Mouse (Mus musculus) bone marrow, adult 2 months (tissue): ENCODE measurements around the gene Ap3m1. TPM values are rescaled to one million over a fixed set of nuclear protein-coding genes. Genes with fewer than 3 reads are reported as not detected.

Experiments used
- H3K27ac ChIP-seq: fragments of 200-500 bp; 2 replicates; pipeline ENCODE4 v1.5.1; 2012; ENCODE audit warnings: low read depth, mild to moderate bottlenecking, control low read depth, inconsistent platforms, low read length; ENCODE audit not compliant: control insufficient read depth, poor library complexity, insufficient read depth
- H3K4me1 ChIP-seq: fragments of 200-500 bp; 2 replicates; pipeline ENCODE4 v1.6.1; 2011; ENCODE audit warnings: low read length; ENCODE audit not compliant: control insufficient read depth, insufficient read depth
- H3K4me3 ChIP-seq: fragments of 200-500 bp; replicated peaks from 2 replicates; pipeline ENCODE3; 2011; ENCODE audit warnings: mild to moderate bottlenecking, low read depth, low read length, control low read depth; ENCODE audit not compliant: control insufficient read depth
- CTCF ChIP-seq: fragments of 200-500 bp; IDR thresholded peaks from 2 replicates; pipeline ENCODE4 v1.5.1; 2011; ENCODE audit warnings: low read length, control low read depth; ENCODE audit not compliant: control insufficient read depth, insufficient read depth
- POLR2A ChIP-seq: fragments of 200-500 bp; IDR thresholded peaks from 2 replicates; pipeline ENCODE4 v1.6.1; 2011; ENCODE audit warnings: low read depth, mild to moderate bottlenecking, control low read depth, low read length, borderline replicate concordance; ENCODE audit not compliant: control insufficient read depth
- WGBS: fragments of 180-500 bp; shearing (Covaris S2); methylation state at CpG from one replicate; pipeline ENCODE4 v1.1.7; 2018; 5-methylcytosine and 5-hydroxymethylcytosine counted together
- polyA plus RNA-seq: library from polyadenylated mRNA; stranded (reverse); fragments of >200 nt; gene quantifications from 2 replicates; pipeline ENCODE4 v1.2.4, GENCODE M21; 2011; ENCODE audit warnings: low replicate concordance; ENCODE audit not compliant: missing spikeins, insufficient read depth, insufficient read length

Ap3m1 gene
- polyA plus RNA-seq, 1 experiment, result 17.3 TPM

DNA sequence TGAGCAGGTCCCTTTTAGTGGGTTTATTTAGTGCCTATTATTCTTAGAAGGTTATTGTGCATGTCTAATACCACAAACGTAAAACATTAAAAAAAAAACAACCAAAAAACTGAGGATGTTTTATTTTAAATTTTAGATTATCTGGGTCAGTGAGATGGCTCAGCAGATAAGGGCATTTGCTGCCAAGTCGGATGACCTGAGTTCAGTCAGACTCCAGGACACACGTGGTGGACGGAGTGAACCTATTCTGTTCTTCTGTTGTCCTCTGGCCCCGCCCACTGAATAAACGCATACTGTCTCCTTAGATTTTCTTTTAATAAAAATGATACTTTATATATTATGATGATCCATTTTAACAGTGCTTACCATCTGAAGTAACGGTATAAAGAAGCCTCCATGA, 1.3 kb upstream of the Ap3m1 start:
- Histone ChIP-seq H3K27ac (no peak overlapping the region), H3K4me1 (no peaks in the 10 kb centered on the region), H3K4me3 (no peak overlapping the region)
- TF ChIP-seq POLR2A, result no peak
- no peak for TF ChIP-seq CTCF
- WGBS, result 72% methylated on average over 7 of the region's 7 CpGs

DNA sequence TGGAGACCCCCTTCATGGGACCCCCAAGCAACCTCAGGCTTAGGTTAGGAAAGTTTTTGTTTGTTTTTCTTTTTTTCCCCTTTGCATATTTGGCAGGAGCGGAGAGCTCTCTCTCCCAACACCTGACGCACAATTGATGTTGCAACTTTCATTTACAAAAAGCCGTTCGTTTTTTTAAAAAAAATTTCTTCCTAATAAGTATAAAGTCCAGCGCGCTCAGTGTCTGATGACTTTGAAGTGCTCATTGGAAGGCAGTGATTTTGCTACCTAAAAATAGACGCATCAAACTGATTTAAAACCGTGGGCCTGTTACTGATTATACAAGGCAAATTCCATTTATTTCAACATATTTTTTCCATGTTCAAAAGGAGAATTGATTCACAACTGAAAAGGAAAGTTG, 843 bp upstream of the Ap3m1 start:
- TF ChIP-seq POLR2A (no peak), CTCF (no peak)
- 7% methylated on average over 8 of the region's 8 CpGs for WGBS
- H3K4me3 ChIP-seq, result no peak overlapping the region

DNA sequence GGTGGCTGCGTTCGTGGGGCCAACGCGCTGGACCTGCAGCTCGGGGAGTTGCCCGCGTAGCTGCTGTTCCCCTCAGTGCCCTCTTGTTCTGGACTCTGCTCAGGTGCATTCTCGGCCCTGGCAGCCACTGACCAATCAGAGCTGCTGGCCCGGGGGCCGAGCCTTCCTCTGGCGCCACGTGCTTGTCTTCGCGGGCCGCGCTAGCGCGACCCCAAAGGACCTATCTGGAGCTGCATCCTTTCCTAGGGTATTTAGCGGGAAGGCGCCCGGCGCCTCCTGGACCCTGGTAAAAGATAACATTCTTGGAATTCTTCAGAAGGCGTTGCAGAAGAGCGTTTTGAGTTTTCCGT, 448 bp upstream of the Ap3m1 start:
- peak overlapping the region; percentile 53 for H3K27ac ChIP-seq
- no peaks in the 10 kb centered on the region for H3K4me1 ChIP-seq
- H3K4me3 ChIP-seq, result peak overlapping the region; percentile 90
- under 1% methylated on average over 25 of the region's 25 CpGs for WGBS
- no peak for TF ChIP-seq POLR2A
- no peak for TF ChIP-seq CTCF

More for the DNA sequence above, 843 bp upstream of the Ap3m1 start:
- Histone ChIP-seq H3K4me1 (no peaks in the 10 kb centered on the region), H3K27ac (no peak overlapping the region)

GRCm38 (mm10) chr14:21051380-21052111, 762 bp downstream of the Ap3m1 start:
- no peak for TF ChIP-seq POLR2A
- no peak for TF ChIP-seq CTCF
- 5% methylated on average over 28 of the region's 28 CpGs for WGBS
- Histone ChIP-seq H3K4me3 (peak overlapping the region; percentile 83), H3K4me1 (no peaks in the 10 kb centered on the region), H3K27ac (peak overlapping the region; percentile 86)

DNA sequence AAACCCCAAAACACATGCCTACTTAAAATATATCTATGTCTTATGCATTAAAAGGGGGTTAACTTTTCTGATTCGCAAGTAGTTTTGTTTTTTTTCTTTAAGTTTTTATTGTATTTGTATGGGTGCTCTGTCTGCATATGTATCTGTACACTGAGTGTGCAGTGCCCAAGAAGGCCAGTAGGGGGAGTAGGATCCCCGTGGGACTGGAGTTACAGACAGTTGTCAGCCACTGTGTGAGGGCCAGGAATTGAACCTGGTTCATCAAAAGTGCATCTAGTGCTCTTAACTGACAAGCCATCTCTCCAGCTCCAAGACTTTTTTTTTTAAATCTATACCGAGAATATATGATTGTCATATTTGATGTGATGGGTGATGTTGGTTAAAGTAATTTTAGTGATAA, 1.6 kb downstream of the Ap3m1 start:
- no peaks in the 10 kb centered on the region for H3K4me1 ChIP-seq
- WGBS, result 68% methylated on average over 3 of the region's 3 CpGs
- H3K27ac ChIP-seq, result no peak overlapping the region
- TF ChIP-seq POLR2A (no peak), CTCF (peak; percentile 55)
- H3K4me3 ChIP-seq, result no peak overlapping the region

- TF ChIP-seq POLR2A, result no peak
- TF ChIP-seq CTCF, result peak; percentile 73
- Histone ChIP-seq H3K27ac (no peak overlapping the region), H3K4me3 (no peak overlapping the region), H3K4me1 (no peaks in the 10 kb centered on the region)
Observed at GRCm38 (mm10) chr14:21048879-21049278, 3.4 kb downstream of the Ap3m1 start.

DNA sequence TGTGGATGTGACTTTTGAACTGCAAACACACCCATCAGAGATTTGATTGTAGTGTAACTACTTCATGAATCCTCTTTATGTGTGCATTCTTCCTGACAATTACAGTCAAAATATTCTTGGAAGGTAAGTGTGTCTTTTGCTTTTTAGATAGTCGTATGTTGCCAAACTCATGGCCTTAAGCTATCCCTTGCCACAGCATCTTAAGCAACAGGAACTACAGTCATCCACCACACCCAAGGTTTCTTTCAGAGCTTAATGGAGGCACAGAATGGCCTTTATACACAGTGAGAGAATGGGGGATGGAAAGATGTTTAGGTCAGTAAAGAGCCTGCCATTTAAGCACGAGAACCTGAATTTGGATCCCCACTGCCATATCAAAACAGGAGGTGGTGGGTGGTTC, 4.5 kb downstream of the Ap3m1 start:
- Histone ChIP-seq H3K4me1 (no peaks in the 10 kb centered on the region), H3K27ac (peak overlapping the region; percentile 86; the same call in 1 of the 2 replicates), H3K4me3 (no peak overlapping the region)
- TF ChIP-seq POLR2A (no peak), CTCF (no peak)
- WGBS, result 39% methylated on average over 2 of the region's 2 CpGs

DNA sequence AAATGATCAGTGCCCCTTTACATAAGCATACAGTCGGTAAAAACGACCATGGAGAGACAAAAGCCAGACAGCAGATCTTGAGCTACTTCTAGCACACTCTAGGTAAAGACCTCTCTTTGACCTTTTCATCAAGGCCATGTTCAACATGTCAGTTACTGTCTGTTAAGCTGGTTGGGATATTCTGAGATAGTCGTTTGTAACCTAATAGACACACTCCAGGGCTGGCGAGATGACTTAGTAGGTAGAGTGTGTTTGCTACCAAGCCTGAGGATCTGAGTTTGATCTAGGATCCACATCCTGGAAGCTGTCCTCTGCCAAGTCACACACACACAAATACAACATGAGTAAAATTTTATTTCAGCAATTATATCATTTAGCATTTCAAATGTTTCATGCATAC, 12.7 kb downstream of the Ap3m1 start:
- 89% methylated on average over 4 of the region's 4 CpGs for WGBS
- no peaks in the 10 kb centered on the region; the same call in 1 of the 2 replicates for H3K4me1 ChIP-seq
- TF ChIP-seq POLR2A (no peak), CTCF (no peak)
- H3K27ac ChIP-seq, result no peak overlapping the region
- H3K4me3 ChIP-seq, result no peak overlapping the region

- Histone ChIP-seq H3K4me1 (no peaks in the 10 kb centered on the region; the same call in 1 of the 2 replicates), H3K4me3 (no peak overlapping the region), H3K27ac (no peak overlapping the region)
- WGBS, result 85% methylated on average over 12 of the region's 12 CpGs
- no peak for TF ChIP-seq CTCF
- no peak for TF ChIP-seq POLR2A
Observed at GRCm38 (mm10) chr14:21039077-21039476, 13.2 kb downstream of the Ap3m1 start.
